Mouse (Mus musculus): ENCODE results near the gene Rabif. TPM values are rescaled to one million over a fixed set of nuclear protein-coding genes. Genes with fewer than 3 reads are reported as not detected.
"Not testable (repeated sequence)": the region's sequence is repeated elsewhere in the genome, so short reads cannot be mapped to it uniquely, and the experiment has no call there.

The Rabif gene
- polyA plus RNA-seq, 1 experiment = 28.7 TPM

- no peaks in the 10 kb centered on the region for H3K4me1 ChIP-seq (ENCODE audit: control insufficient read depth, insufficient read depth, low read length)
- no peak overlapping the region for H3K4me3 ChIP-seq (ENCODE audit: insufficient read depth, low read length)
- no peak for TF ChIP-seq POLR2A (IDR thresholded peaks at IDR 0.05; ENCODE audit: extremely low read depth, insufficient read depth, low read length)
- no peak for TF ChIP-seq CTCF (IDR thresholded peaks at IDR 0.05; ENCODE audit: extremely low read depth, insufficient read depth, low read length)
- no peak overlapping the region for H3K27ac ChIP-seq (ENCODE audit: insufficient read depth, low read length)
These were observed 11.8 kb downstream of the Rabif start for GRCm38 (mm10) chr1:134506201-134506600.

- no peak overlapping the region for H3K4me3 ChIP-seq (ENCODE audit: insufficient read depth, low read length)
- no peak overlapping the region for H3K27ac ChIP-seq (ENCODE audit: insufficient read depth, low read length)
- no peak for TF ChIP-seq POLR2A (IDR thresholded peaks at IDR 0.05; ENCODE audit: extremely low read depth, insufficient read depth, low read length)
- no peak for TF ChIP-seq CTCF (IDR thresholded peaks at IDR 0.05; ENCODE audit: extremely low read depth, insufficient read depth, low read length)
- H3K4me1 ChIP-seq (ENCODE audit: control insufficient read depth, insufficient read depth, low read length) = 0 out of 2 replicates have a peak, but pooled peaks cover 1% of the 10 kb centered on the region
These were observed 15.6 kb downstream of the Rabif start for GRCm38 (mm10) chr1:134510018-134510417.

- TF ChIP-seq POLR2A (IDR thresholded peaks at IDR 0.05; ENCODE audit: extremely low read depth, insufficient read depth, low read length) (no peak), CTCF (IDR thresholded peaks at IDR 0.05; ENCODE audit: extremely low read depth, insufficient read depth, low read length) (no peak)
- H3K27ac ChIP-seq (ENCODE audit: insufficient read depth, low read length) = no peak overlapping the region
- no peak overlapping the region for H3K4me3 ChIP-seq (ENCODE audit: insufficient read depth, low read length)
- H3K4me1 ChIP-seq (ENCODE audit: control insufficient read depth, insufficient read depth, low read length) = 0 out of 2 replicates have a peak, but pooled peaks cover 1% of the 10 kb centered on the region
These were observed 17.7 kb downstream of the Rabif start for GRCm38 (mm10) chr1:134512183-134512582.

DNA sequence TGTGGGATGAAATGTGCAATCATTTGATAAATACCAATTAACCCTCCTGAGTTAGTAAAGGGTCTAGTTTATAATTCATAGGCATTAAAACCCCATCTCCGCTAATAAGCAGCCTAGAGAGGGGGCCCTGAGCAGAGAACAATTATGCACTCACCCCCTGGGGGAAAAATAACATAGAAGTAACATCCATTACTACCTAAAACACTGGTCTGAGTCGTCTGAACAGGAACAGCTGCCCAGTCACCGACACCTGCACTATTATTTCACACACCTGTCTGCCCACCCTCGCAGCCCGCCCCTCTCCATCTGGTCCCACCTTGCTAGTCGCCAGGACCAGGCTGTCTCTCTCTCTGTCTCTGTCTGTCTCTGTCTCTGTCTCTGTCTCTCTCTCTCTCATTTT is 18.1 kb downstream of the Rabif start:
- H3K4me1 ChIP-seq (ENCODE audit: control insufficient read depth, insufficient read depth, low read length) = 0 out of 2 replicates have a peak, but pooled peaks cover 1% of the 10 kb centered on the region
- TF ChIP-seq POLR2A (IDR thresholded peaks at IDR 0.05; ENCODE audit: extremely low read depth, insufficient read depth, low read length) = no peak
- no peak for TF ChIP-seq CTCF (IDR thresholded peaks at IDR 0.05; ENCODE audit: extremely low read depth, insufficient read depth, low read length)
- H3K4me3 ChIP-seq (ENCODE audit: insufficient read depth, low read length) = no peak overlapping the region
- no peak overlapping the region for H3K27ac ChIP-seq (ENCODE audit: insufficient read depth, low read length)

DNA sequence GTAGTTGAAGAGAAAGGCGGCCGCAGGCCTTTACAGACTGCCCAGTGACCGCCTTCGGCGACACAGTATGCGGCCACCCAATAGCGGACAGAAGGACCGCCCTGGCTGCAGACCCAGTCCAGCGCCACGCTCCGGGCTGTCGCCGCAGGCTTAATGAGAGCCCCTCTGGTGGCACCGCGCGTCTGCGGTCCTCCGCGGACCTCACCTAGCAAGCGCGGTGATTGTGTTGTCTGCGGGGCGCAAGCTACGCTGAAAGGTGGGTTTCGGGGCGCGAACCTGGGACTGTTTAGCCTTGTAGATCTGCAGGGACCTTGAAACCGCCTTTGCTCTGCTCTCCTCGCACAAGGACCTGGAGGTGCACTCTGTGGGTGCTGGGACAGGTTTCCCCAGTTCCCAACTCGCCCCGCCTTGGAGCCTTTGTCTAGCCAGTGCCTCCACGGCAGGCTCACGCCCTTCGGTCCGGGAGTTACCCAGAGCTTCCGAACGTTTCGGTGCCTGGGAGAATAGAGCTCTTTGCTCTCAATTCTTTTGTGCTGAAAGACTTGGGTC is 18.9 kb downstream of the Rabif start:
- TF ChIP-seq CTCF (IDR thresholded peaks at IDR 0.05; ENCODE audit: extremely low read depth, insufficient read depth, low read length) (no peak), POLR2A (IDR thresholded peaks at IDR 0.05; ENCODE audit: extremely low read depth, insufficient read depth, low read length) (no peak)
- Histone ChIP-seq H3K27ac (ENCODE audit: insufficient read depth, low read length) (no peak overlapping the region), H3K4me3 (ENCODE audit: insufficient read depth, low read length) (no peak overlapping the region), H3K4me1 (ENCODE audit: control insufficient read depth, insufficient read depth, low read length) (0 out of 2 replicates have a peak, but pooled peaks cover 1% of the 10 kb centered on the region)

DNA sequence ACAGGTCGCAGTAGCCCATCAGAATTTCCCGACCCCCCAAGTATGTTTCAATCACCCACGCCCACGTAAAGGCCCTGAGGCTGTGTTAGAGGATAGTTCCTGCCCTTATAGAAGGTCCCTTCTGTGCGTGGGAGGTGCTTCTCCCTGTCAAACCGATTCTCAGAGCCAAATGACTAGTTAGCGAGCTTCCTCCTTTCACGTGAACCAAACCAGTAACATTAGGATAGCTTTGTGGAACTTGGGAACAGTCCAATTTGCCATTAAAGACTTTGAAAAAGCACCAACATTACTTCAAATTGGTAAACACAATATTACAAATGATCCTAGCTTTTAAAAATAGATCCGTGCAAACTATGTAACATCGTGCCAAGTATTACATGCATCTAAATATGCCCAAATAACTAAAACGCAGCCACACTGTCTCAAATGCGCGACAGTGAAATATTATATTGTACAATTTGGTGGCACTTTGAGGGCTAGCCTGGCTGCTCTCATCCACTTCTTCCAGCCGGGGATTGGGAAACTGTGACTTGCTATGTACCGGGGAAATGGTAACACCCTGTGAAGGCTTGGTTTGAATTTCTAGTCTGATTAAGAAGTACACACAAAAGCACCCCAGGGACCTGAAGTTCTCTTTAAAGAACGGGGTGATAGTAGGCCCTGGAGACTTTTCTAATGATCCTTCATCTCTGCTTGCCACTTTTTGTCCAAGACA is 19.6 kb downstream of the Rabif start:
- Histone ChIP-seq H3K4me1 (ENCODE audit: control insufficient read depth, insufficient read depth, low read length) (0 out of 2 replicates have a peak, but pooled peaks cover 1% of the 10 kb centered on the region), H3K27ac (ENCODE audit: insufficient read depth, low read length) (no peak overlapping the region), H3K4me3 (ENCODE audit: insufficient read depth, low read length) (no peak overlapping the region)
- TF ChIP-seq POLR2A (IDR thresholded peaks at IDR 0.05; ENCODE audit: extremely low read depth, insufficient read depth, low read length) = no peak
- TF ChIP-seq CTCF (IDR thresholded peaks at IDR 0.05; ENCODE audit: extremely low read depth, insufficient read depth, low read length) = no peak

- no peak for TF ChIP-seq POLR2A (IDR thresholded peaks at IDR 0.05; ENCODE audit: extremely low read depth, insufficient read depth, low read length)
- no peak for TF ChIP-seq CTCF (IDR thresholded peaks at IDR 0.05; ENCODE audit: extremely low read depth, insufficient read depth, low read length)
- H3K27ac ChIP-seq (ENCODE audit: insufficient read depth, low read length) = no peak overlapping the region
These were observed 21.4 kb downstream of the Rabif start for GRCm38 (mm10) chr1:134515891-134516290.

GRCm38 (mm10) chr1:134516491-134517198 is 22.2 kb downstream of the Rabif start:
- TF ChIP-seq CTCF (IDR thresholded peaks at IDR 0.05; ENCODE audit: extremely low read depth, insufficient read depth, low read length) (no peak), POLR2A (IDR thresholded peaks at IDR 0.05; ENCODE audit: extremely low read depth, insufficient read depth, low read length) (no peak)
- no peak overlapping the region for H3K27ac ChIP-seq (ENCODE audit: insufficient read depth, low read length)
- no peak overlapping the region for H3K4me3 ChIP-seq (ENCODE audit: insufficient read depth, low read length)
- H3K4me1 ChIP-seq (ENCODE audit: control insufficient read depth, insufficient read depth, low read length) = 0 out of 2 replicates have a peak, but pooled peaks cover 1% of the 10 kb centered on the region

More at GRCm38 (mm10) chr1:134515891-134516290, 21.4 kb downstream of the Rabif start:
- no peak overlapping the region for H3K4me3 ChIP-seq (ENCODE audit: insufficient read depth, low read length)
- H3K4me1 ChIP-seq (ENCODE audit: control insufficient read depth, insufficient read depth, low read length) = 0 out of 2 replicates have a peak, but pooled peaks cover 1% of the 10 kb centered on the region

DNA sequence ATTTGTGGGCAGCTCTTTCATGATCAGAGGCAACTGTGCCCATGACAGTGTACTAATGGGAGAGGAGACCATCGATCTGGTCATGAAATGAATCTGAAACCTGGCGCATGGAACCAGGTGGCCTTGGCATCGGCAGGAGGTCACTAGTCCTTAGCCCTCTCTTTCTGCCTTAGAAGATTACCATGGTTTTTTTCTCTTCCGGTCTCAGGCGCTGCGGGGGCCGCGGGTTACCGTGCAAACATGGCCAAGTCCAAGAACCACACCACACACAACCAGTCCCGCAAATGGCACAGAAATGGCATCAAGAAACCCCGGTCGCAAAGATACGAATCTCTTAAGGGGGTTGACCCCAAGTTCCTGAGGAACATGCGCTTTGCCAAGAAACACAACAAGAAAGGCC is 23.4 kb downstream of the Rabif start:
- not testable (repeated sequence) for H3K27ac ChIP-seq (ENCODE audit: insufficient read depth, low read length); H3K4me1 ChIP-seq (ENCODE audit: control insufficient read depth, insufficient read depth, low read length); H3K4me3 ChIP-seq (ENCODE audit: insufficient read depth, low read length)

All from cortical plate, adult 2 months (tissue).